In the genomic region with DNA sequence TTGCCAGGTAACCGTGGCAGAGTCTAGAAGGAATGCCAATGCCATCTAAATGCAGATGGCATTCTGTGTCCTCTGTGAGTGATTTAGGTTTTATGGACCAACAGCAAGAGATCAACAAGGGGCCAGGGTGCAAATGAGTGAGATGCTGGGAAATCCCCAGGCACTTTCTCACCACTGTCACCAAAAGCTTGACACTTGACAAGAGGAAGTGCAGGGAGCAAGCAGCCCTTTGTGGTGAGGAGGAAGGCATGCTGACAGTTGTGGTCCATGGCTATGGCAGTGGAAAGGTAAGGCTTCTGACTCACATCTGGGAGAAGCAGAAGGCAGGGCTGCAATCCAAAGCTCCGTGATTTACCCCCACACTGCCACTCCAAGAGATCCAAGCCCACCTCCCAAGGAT, we compare ENCODE assay signal across 28 mouse cellular contexts. TPM values are rescaled to one million over a fixed set of nuclear protein-coding genes. Genes with fewer than 3 reads are reported as not detected.
A peak's percentile ranks its signal among the peaks of the same experiment; 100 is the strongest.
DNase-seq lines count a peak whose midpoint lies in the region; ATAC-seq lines count a peak whose summit lies in the region.
"Had no signal": no experiment of that assay in that cellular context is flagged by ENCODE, and none has a peak within 500 bp of the region (broad histone marks: within the 10 kb centered on the region; RNA-seq: fewer than 3 reads in every experiment).

No protein-coding gene starts in this region.

- no peaks in the 10 kb centered on the region for H3K27me3 ChIP-seq in kidney, embryonic 14.5 days (ENCODE audit: control insufficient read depth, insufficient read depth, low read length)
- H3K27me3 ChIP-seq: forebrain, embryonic 12.5 days; lung, embryonic 15.5 days; midbrain, embryonic 13.5 days had no signal

- H3K36me3 ChIP-seq in kidney, embryonic 14.5 days (ENCODE audit: control insufficient read depth, insufficient read depth, low read length) = no peaks in the 10 kb centered on the region
- H3K36me3 ChIP-seq: embryonic facial prominence, embryonic 10.5 days; forebrain, embryonic 12.5 days; lung, embryonic 15.5 days; midbrain, embryonic 13.5 days had no signal

- DNase-seq in 416B (ENCODE audit: low read depth) = peak; percentile 6
- DNase-seq in naive thymus-derived CD4-positive, alpha-beta T cell, adult 2 months (ENCODE audit: low read depth) = peak; percentile 45
- no peak for DNase-seq in left cerebral cortex, postnatal 4 days
- no peak for DNase-seq in ovary, postnatal 36 days (ENCODE audit: low spot score)
- DNase-seq: adrenal gland, postnatal 14 days; cerebellum, adult 11 months; cerebellum, postnatal 25 days; gastrocnemius, postnatal 10 days; heart, adult 18-20 months; heart, postnatal 36 days; kidney, adult 18-20 months; kidney, postnatal 10 days; layer of hippocampus, postnatal 36 days had no signal

- H3K9ac ChIP-seq in kidney, embryonic 14.5 days (ENCODE audit: low read depth, low read length) = no peak overlapping the region
- H3K9ac ChIP-seq: forebrain, embryonic 12.5 days; liver, embryonic 14.5 days; lung, embryonic 15.5 days; midbrain, embryonic 13.5 days had no signal

- no peak overlapping the region for H3K4me3 ChIP-seq in kidney, embryonic 14.5 days (ENCODE audit: low read length)
- H3K4me3 ChIP-seq: embryonic facial prominence, embryonic 10.5 days; forebrain, embryonic 12.5 days; layer of hippocampus, adult 2 months; lung, embryonic 15.5 days; midbrain, embryonic 13.5 days had no signal

- WGBS in kidney, embryonic 14.5 days = 44% methylated on average over 2 of the region's 2 CpGs

- no peaks in the 10 kb centered on the region for H3K9me3 ChIP-seq in kidney, embryonic 14.5 days (ENCODE audit: control insufficient read depth, low read length)
- H3K9me3 ChIP-seq: embryonic facial prominence, embryonic 10.5 days; forebrain, embryonic 12.5 days; lung, embryonic 15.5 days; midbrain, embryonic 13.5 days had no signal

- ATAC-seq in CD4-positive, CD25-positive, alpha-beta regulatory T cell, adult 4 months = peak; percentile 78
- peak; percentile 75 for ATAC-seq in granulocyte monocyte progenitor cell, adult 5-6 weeks (replicated peaks; ENCODE audit: poor library complexity, severe bottlenecking)
- ATAC-seq in kidney, embryonic 14.5 days (ENCODE audit: low FRiP score, low TSS enrichment) = no peak
- ATAC-seq: midbrain, embryonic 13.5 days had no signal

- no peak overlapping the region for H3K27ac ChIP-seq in kidney, embryonic 14.5 days (ENCODE audit: low read depth, low read length)
- H3K27ac ChIP-seq: embryonic facial prominence, embryonic 10.5 days; forebrain, embryonic 12.5 days; layer of hippocampus, adult 2 months; liver, embryonic 14.5 days; lung, embryonic 15.5 days; midbrain, embryonic 13.5 days had no signal

- H3K4me1 ChIP-seq in kidney, embryonic 14.5 days (ENCODE audit: control insufficient read depth, insufficient read depth, low read length) = no peaks in the 10 kb centered on the region
- H3K4me1 ChIP-seq: embryonic facial prominence, embryonic 10.5 days; forebrain, embryonic 12.5 days; lung, embryonic 15.5 days had no signal

- H3K4me2 ChIP-seq in kidney, embryonic 14.5 days (replicated peaks; ENCODE audit: low read depth, low read length) = no peak overlapping the region
- H3K4me2 ChIP-seq: forebrain, embryonic 12.5 days; lung, embryonic 15.5 days; midbrain, embryonic 13.5 days had no signal

- intact Hi-C loops in left cerebral cortex, postnatal 4 days (cut with DNase I) = no loop called here

RNA-seq across cellular contexts. Expression of a gene that starts 17.6 kb away (rescaled TPM):
- polyA plus RNA-seq in CD4-positive, CD25-positive, alpha-beta regulatory T cell, adult 4 months (2017; shearing (Covaris generic)) = under 1 TPM in 1 of 2 experiments, not detected in 1; 0.26 TPM
- not detected in 2 replicates for total RNA-seq in granulocyte monocyte progenitor cell, adult 5-6 weeks (2014; fragmentation: Nextera tagmentation)
- 0.13 TPM in 1 of 2 replicates, not detected in the other for total RNA-seq in granulocyte monocyte progenitor cell, adult 5-6 weeks (2017)
- not detected for total RNA-seq in left cerebral cortex, postnatal 4 days (2021)
- not detected in 2 replicates for polyA plus RNA-seq in kidney, embryonic 14.5 days (2014; fragmentation: Nextera tagmentation; extraction: Ambion mirVana)
- total RNA-seq: gastrocnemius, postnatal 10 days; heart, postnatal 36 days; left cerebral cortex, postnatal 14 days had no signal
- polyA plus RNA-seq: brain, embryonic 14.5 days; embryonic facial prominence, embryonic 10.5 days; forebrain, embryonic 12.5 days; frontal cortex, adult 2 months; heart, embryonic 14.5 days; hindbrain, embryonic 16.5 days; limb, embryonic 14.5 days; lung, embryonic 15.5 days; midbrain, embryonic 13.5 days had no signal

RNA-seq across cellular contexts. Expression of a gene that starts 39.1 kb away (rescaled TPM):
- polyA plus RNA-seq in CD4-positive, CD25-positive, alpha-beta regulatory T cell, adult 4 months (2017; shearing (Covaris generic)) = not detected
- not detected in 2 replicates for total RNA-seq in granulocyte monocyte progenitor cell, adult 5-6 weeks (2014; fragmentation: Nextera tagmentation)
- total RNA-seq in granulocyte monocyte progenitor cell, adult 5-6 weeks (2017) = not detected in 2 replicates
- total RNA-seq in left cerebral cortex, postnatal 4 days (2021) = not detected
- not detected in 2 replicates for polyA plus RNA-seq in kidney, embryonic 14.5 days (2014; fragmentation: Nextera tagmentation; extraction: Ambion mirVana)
- total RNA-seq: gastrocnemius, postnatal 10 days; heart, adult 18-20 months; heart, postnatal 36 days; layer of hippocampus, adult 2 months; layer of hippocampus, postnatal 36 days; left cerebral cortex, postnatal 14 days had no signal
- polyA plus RNA-seq: brain, embryonic 14.5 days; embryonic facial prominence, embryonic 10.5 days; forebrain, embryonic 12.5 days; frontal cortex, adult 2 months; heart, embryonic 14.5 days; hindbrain, embryonic 16.5 days; limb, embryonic 14.5 days; midbrain, embryonic 13.5 days had no signal

RNA-seq across cellular contexts. Expression of a gene that starts 48.3 kb away (rescaled TPM):
- polyA plus RNA-seq in CD4-positive, CD25-positive, alpha-beta regulatory T cell, adult 4 months (2017; shearing (Covaris generic)) = 1 to 10 TPM; 1.8 to 4.8 TPM
- total RNA-seq in granulocyte monocyte progenitor cell, adult 5-6 weeks (2014; fragmentation: Nextera tagmentation) = not detected in 2 replicates
- total RNA-seq in granulocyte monocyte progenitor cell, adult 5-6 weeks (2017) = not detected in 2 replicates
- under 1 TPM in 1 of 2 experiments, not detected in 1; 0.22 TPM for total RNA-seq in left cerebral cortex, postnatal 4 days (2021)
- polyA plus RNA-seq in kidney, embryonic 14.5 days (2014; fragmentation: Nextera tagmentation; extraction: Ambion mirVana) = not detected in 2 replicates
- total RNA-seq: gastrocnemius, postnatal 10 days; heart, postnatal 36 days; layer of hippocampus, adult 2 months had no signal
- polyA plus RNA-seq: embryonic facial prominence, embryonic 10.5 days; forebrain, embryonic 12.5 days; liver, embryonic 14.5 days; midbrain, embryonic 13.5 days had no signal

RNA-seq across cellular contexts. Expression of a gene that starts 50.7 kb away (rescaled TPM):
- not detected for polyA plus RNA-seq in CD4-positive, CD25-positive, alpha-beta regulatory T cell, adult 4 months (2017; shearing (Covaris generic))
- total RNA-seq in granulocyte monocyte progenitor cell, adult 5-6 weeks (2014; fragmentation: Nextera tagmentation) = not detected in 2 replicates
- not detected in 2 replicates for total RNA-seq in granulocyte monocyte progenitor cell, adult 5-6 weeks (2017)
- total RNA-seq in left cerebral cortex, postnatal 4 days (2021) = not detected
- not detected in 2 replicates for polyA plus RNA-seq in kidney, embryonic 14.5 days (2014; fragmentation: Nextera tagmentation; extraction: Ambion mirVana)
- total RNA-seq: adrenal gland, postnatal 14 days; gastrocnemius, postnatal 10 days; heart, adult 18-20 months; heart, postnatal 36 days; layer of hippocampus, adult 2 months; layer of hippocampus, postnatal 36 days; left cerebral cortex, postnatal 14 days had no signal
- polyA plus RNA-seq: brain, embryonic 14.5 days; embryonic facial prominence, embryonic 10.5 days; forebrain, embryonic 12.5 days; frontal cortex, adult 2 months; heart, embryonic 14.5 days; hindbrain, embryonic 16.5 days; limb, embryonic 14.5 days; liver, embryonic 14.5 days; lung, embryonic 15.5 days; midbrain, embryonic 13.5 days had no signal

Comparison
In these comparisons a context has a peak if more than half of its experiments do, and no peak if none do; other contexts are left out.
1. DNase-seq: peak in 416B (single experiment) and naive thymus-derived CD4-positive, alpha-beta T cell, adult 2 months (single experiment); none in left cerebral cortex, postnatal 4 days (single experiment) and ovary, postnatal 36 days (single experiment).